Mouse (Mus musculus) hindbrain, embryonic 11.5 days (tissue): ENCODE data around the gene Gstm6. TPM values are rescaled to one million over a fixed set of nuclear protein-coding genes. Genes with fewer than 3 reads are reported as not detected.
"Not testable (repeated sequence)": the region's sequence is repeated elsewhere in the genome, so short reads cannot be mapped to it uniquely, and the experiment has no call there.

Source experiments
- ATAC-seq: fragments of 200-750 bp; cut with Nextera tagmentation; 2 replicates; pipeline ENCODE4 v1.8.0; 2017; ENCODE audit warnings: mild to moderate bottlenecking, moderate TSS enrichment, moderate library complexity; ENCODE audit not compliant: low FRiP score
- DNase-seq: peaks from one replicate; pipeline ENCODE4 v3.0.0-alpha.2; 2015; ENCODE audit warnings: low spot score
- H3K27ac ChIP-seq: fragments of 300-500 bp; sonication (generic); 2 replicates; pipeline ENCODE4 v1.5.1; 2014; ENCODE audit warnings: mild to moderate bottlenecking, low read depth, low read length
- H3K27me3 ChIP-seq: fragments of 300-500 bp; sonication (generic); 2 replicates; pipeline ENCODE4 v1.6.1; 2014; ENCODE audit warnings: mild to moderate bottlenecking, low read length, moderate library complexity, mixed read lengths; ENCODE audit not compliant: control insufficient read depth, insufficient read depth
- H3K36me3 ChIP-seq: fragments of 300-500 bp; sonication (generic); 2 replicates; pipeline ENCODE4 v1.6.1; 2014; ENCODE audit warnings: mild to moderate bottlenecking, low read length, moderate library complexity, mixed read lengths; ENCODE audit not compliant: control insufficient read depth, insufficient read depth
- H3K4me1 ChIP-seq: fragments of 300-500 bp; sonication (generic); replicated peaks from 2 replicates; pipeline ENCODE4 v1.6.1; 2014; ENCODE audit warnings: low read length, mixed read lengths; ENCODE audit not compliant: control insufficient read depth, insufficient read depth
- H3K4me2 ChIP-seq: fragments of 300-500 bp; sonication (generic); replicated peaks from 2 replicates; pipeline ENCODE4 v1.6.1; 2014; ENCODE audit warnings: mild to moderate bottlenecking, low read depth, low read length
- H3K4me3 ChIP-seq: fragments of 300-500 bp; sonication (generic); 2 replicates; pipeline ENCODE4 v1.5.1; 2014; ENCODE audit warnings: low read depth, low read length
- H3K9ac ChIP-seq: fragments of 300-500 bp; sonication (generic); 2 replicates; pipeline ENCODE4 v1.6.1; 2014; ENCODE audit warnings: low read depth, low read length
- H3K9me3 ChIP-seq: fragments of 300-500 bp; sonication (generic); 2 replicates; pipeline ENCODE4 v1.6.1; 2016; ENCODE audit warnings: low read length; ENCODE audit not compliant: control insufficient read depth
- WGBS: fragments of 180-500 bp; shearing (Covaris S2); extraction: QIAGEN DNeasy Blood & Tissue Kit; methylation state at CpG from one replicate; pipeline ENCODE4 v1.1.7; 2014; 5-methylcytosine and 5-hydroxymethylcytosine counted together
- polyA plus RNA-seq: library from polyadenylated mRNA; unstranded; fragments of >200 nt; fragmentation: Nextera tagmentation; extraction: Ambion mirVana; gene quantifications from 2 replicates; pipeline ENCODE4 v1.2.1, GENCODE M21; 2014

Gene Gstm6
- polyA plus RNA-seq: 6.6 and 7.6 TPM in 2 replicates

GRCm38 (mm10) chr3:107943239-107943990 lies at the start of gene Gstm6:
Gene Gstm6 (minus strand): TSS chr3:107943749.
- ATAC-seq (peak; percentile 77), DNase-seq (peak; percentile 61)
- no peaks in the 10 kb centered on the region for H3K9me3 ChIP-seq
- H3K4me1 ChIP-seq: no peaks in the 10 kb centered on the region
- no peak within 1 kb of the TSS for H3K4me3 ChIP-seq
- peak within 1 kb of the TSS; percentile 32 for H3K4me2 ChIP-seq
- H3K27me3 ChIP-seq: no peaks in the 10 kb centered on the region
- no peaks in the 10 kb centered on the region for H3K36me3 ChIP-seq
- 20% methylated on average over 20 of the region's 20 CpGs for WGBS
- H3K9ac ChIP-seq: no peak within 1 kb of the TSS
- H3K27ac ChIP-seq: no peak within 1 kb of the TSS

DNA sequence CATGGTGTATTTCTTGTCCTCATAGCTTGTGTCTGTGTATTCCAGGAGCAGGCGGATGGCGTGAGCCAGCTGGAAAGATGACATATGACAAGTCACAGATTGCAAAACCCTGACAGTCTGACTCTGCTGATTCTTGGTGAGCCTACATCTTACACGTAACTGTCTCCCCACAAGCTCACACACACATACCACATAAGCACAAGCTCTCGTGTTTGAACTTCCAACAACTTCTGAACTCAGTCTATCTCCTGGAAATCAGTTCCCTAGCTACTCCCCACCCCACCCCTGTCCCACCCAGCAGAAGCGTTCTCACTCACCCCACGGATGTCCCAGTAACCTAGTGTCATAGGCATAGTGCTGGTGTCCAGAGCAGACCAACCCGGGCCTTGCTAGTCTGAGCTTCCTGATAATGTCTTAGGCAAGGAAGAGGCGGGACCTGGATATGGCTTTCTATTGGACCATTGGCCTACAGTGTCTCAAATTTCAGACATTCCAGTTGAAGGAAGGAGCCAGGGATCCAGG lies 42.6 kb upstream of the Gstm6 start, which contains the start of gene Gstm2:
TSS of gene Gstm2 (minus strand) at position 413 of the 522 bp plus-strand sequence.
- no peak within 1 kb of the TSS for H3K4me2 ChIP-seq
- ATAC-seq (no peak), DNase-seq (peak; percentile 15)
- H3K27ac ChIP-seq: no peak within 1 kb of the TSS
- H3K9me3 ChIP-seq: no peaks in the 10 kb centered on the region
- no peaks in the 10 kb centered on the region for H3K36me3 ChIP-seq
- WGBS: 64% methylated on average over 8 of the region's 8 CpGs
- H3K4me3 ChIP-seq: no peak within 1 kb of the TSS
- H3K27me3 ChIP-seq: no peaks in the 10 kb centered on the region
- no peaks in the 10 kb centered on the region for H3K4me1 ChIP-seq
- H3K9ac ChIP-seq: no peak within 1 kb of the TSS

- not testable (repeated sequence) for H3K4me1 ChIP-seq, DNase-seq, H3K9me3 ChIP-seq, H3K9ac ChIP-seq, H3K4me3 ChIP-seq, H3K27ac ChIP-seq, H3K36me3 ChIP-seq, H3K27me3 ChIP-seq, ATAC-seq, H3K4me2 ChIP-seq
- 95% methylated on average over 2 of the region's 2 CpGs for WGBS
Observed at GRCm38 (mm10) chr3:107985141-107985540, 41.6 kb upstream of the Gstm6 start.

DNA sequence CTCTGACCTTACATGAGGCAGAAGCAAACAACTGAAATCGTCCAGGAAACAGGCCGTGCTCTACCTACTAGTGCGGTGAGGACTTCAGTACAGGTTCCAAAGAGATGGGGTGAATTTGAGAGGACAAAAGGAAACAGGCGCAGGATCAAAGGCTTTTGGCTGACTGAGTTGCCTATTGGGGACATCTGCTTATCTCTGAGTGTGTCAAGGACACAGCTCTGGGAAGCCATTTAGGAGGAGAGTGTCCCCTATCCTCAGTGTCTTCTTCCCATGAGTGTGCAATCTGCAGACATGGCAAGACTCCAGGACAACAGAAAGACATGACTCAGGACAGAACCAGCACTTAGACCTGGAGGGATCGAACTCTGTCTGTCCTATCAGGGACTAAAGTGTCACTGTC lies 40.9 kb upstream of the Gstm6 start:
- ATAC-seq (no peak), DNase-seq (no peak)
- Histone ChIP-seq H3K4me1 (no peaks in the 10 kb centered on the region), H3K9me3 (no peaks in the 10 kb centered on the region), H3K4me2 (no peak overlapping the region), H3K4me3 (no peak overlapping the region), H3K9ac (no peak overlapping the region), H3K36me3 (no peaks in the 10 kb centered on the region), H3K27me3 (no peaks in the 10 kb centered on the region), H3K27ac (no peak overlapping the region)
- 81% methylated on average over 5 of the region's 5 CpGs for WGBS

- H3K36me3 ChIP-seq: no peaks in the 10 kb centered on the region
- no peak overlapping the region for H3K9ac ChIP-seq
- no peak for ATAC-seq
- no peaks in the 10 kb centered on the region for H3K4me1 ChIP-seq
- no peaks in the 10 kb centered on the region for H3K9me3 ChIP-seq
- H3K27me3 ChIP-seq: no peaks in the 10 kb centered on the region
- DNase-seq: no peak
- H3K4me2 ChIP-seq: no peak overlapping the region
- 61% methylated on average over 3 of the region's 3 CpGs for WGBS
- H3K27ac ChIP-seq: no peak overlapping the region
- no peak overlapping the region for H3K4me3 ChIP-seq
Observed at GRCm38 (mm10) chr3:107983771-107984170, 40.2 kb upstream of the Gstm6 start.

GRCm38 (mm10) chr3:107982726-107983125 lies 39.2 kb upstream of the Gstm6 start:
- Histone ChIP-seq H3K27ac (no peak overlapping the region), H3K4me1 (no peaks in the 10 kb centered on the region), H3K4me2 (no peak overlapping the region), H3K9ac (no peak overlapping the region), H3K27me3 (no peaks in the 10 kb centered on the region), H3K4me3 (no peak overlapping the region), H3K9me3 (no peaks in the 10 kb centered on the region), H3K36me3 (no peaks in the 10 kb centered on the region)
- 85% methylated on average over 6 of the region's 6 CpGs for WGBS
- ATAC-seq: no peak
- no peak for DNase-seq

DNA sequence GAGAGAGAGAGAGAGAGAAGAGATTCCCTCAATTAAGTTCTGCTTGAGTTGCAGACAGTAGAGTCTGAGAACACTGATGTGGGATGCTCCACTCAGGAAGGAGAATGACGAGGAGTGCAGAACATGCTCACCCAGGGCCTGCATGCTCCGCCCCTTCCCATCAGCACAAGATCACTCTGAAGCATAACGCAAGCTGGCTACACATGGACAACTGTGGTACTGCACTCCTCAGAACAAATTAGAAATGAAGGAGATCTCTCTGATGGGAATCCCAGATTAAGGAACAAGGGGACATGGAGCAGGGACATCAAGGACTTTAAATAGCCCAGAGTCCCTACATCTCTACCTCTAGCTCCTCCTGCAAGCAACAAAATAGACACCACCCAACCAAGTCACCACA lies 37.7 kb upstream of the Gstm6 start:
- no peaks in the 10 kb centered on the region for H3K27me3 ChIP-seq
- no peaks in the 10 kb centered on the region for H3K36me3 ChIP-seq
- no peaks in the 10 kb centered on the region for H3K9me3 ChIP-seq
- H3K4me2 ChIP-seq: no peak overlapping the region
- no peaks in the 10 kb centered on the region for H3K4me1 ChIP-seq
- DNase-seq (no peak), ATAC-seq (no peak)
- no peak overlapping the region for H3K9ac ChIP-seq
- WGBS: 80% methylated on average over 3 of the region's 3 CpGs
- no peak overlapping the region for H3K27ac ChIP-seq
- H3K4me3 ChIP-seq: no peak overlapping the region

- ATAC-seq: no peak
- Histone ChIP-seq H3K27ac (no peak overlapping the region), H3K9ac (no peak overlapping the region), H3K27me3 (no peaks in the 10 kb centered on the region), H3K9me3 (no peaks in the 10 kb centered on the region), H3K4me2 (no peak overlapping the region), H3K4me3 (no peak overlapping the region), H3K36me3 (no peaks in the 10 kb centered on the region), H3K4me1 (no peaks in the 10 kb centered on the region)
- DNase-seq: no peak
- 91% methylated on average over 3 of the region's 3 CpGs for WGBS
Observed at GRCm38 (mm10) chr3:107977691-107978090, 34.1 kb upstream of the Gstm6 start.

- DNase-seq (no peak), ATAC-seq (no peak)
- Histone ChIP-seq H3K9ac (no peak overlapping the region), H3K27ac (no peak overlapping the region), H3K27me3 (no peaks in the 10 kb centered on the region), H3K4me2 (no peak overlapping the region), H3K4me1 (no peaks in the 10 kb centered on the region), H3K4me3 (no peak overlapping the region), H3K9me3 (no peaks in the 10 kb centered on the region), H3K36me3 (no peaks in the 10 kb centered on the region)
- 90% methylated on average over 1 of the region's 1 CpGs for WGBS
Observed at GRCm38 (mm10) chr3:107974237-107974636, 30.7 kb upstream of the Gstm6 start.
